Mouse (Mus musculus): ENCODE results near the gene Sfxn5. TPM values are rescaled to one million over a fixed set of nuclear protein-coding genes. Genes with fewer than 3 reads are reported as not detected.

Sfxn5 gene
- polyA plus RNA-seq, 1 experiment = 164 TPM

- TF ChIP-seq CTCF (IDR thresholded peaks at IDR 0.05; ENCODE audit: extremely low read depth, insufficient read depth, low read length) = no peak
- TF ChIP-seq POLR2A (IDR thresholded peaks at IDR 0.05; ENCODE audit: extremely low read depth, insufficient read depth, low read length) = no peak
- Histone ChIP-seq H3K4me1 (ENCODE audit: control insufficient read depth, insufficient read depth, low read length) (peaks cover 3% of the 10 kb centered on the region), H3K4me3 (ENCODE audit: insufficient read depth, low read length) (no peak overlapping the region), H3K27ac (ENCODE audit: insufficient read depth, low read length) (no peak overlapping the region)
Measured at GRCm38 (mm10) chr6:85231469-85231868, 101.8 kb downstream of the Sfxn5 start.

- no peak overlapping the region for H3K4me3 ChIP-seq (ENCODE audit: insufficient read depth, low read length)
- H3K4me1 ChIP-seq (ENCODE audit: control insufficient read depth, insufficient read depth, low read length) = peaks cover 3% of the 10 kb centered on the region
- TF ChIP-seq POLR2A (IDR thresholded peaks at IDR 0.05; ENCODE audit: extremely low read depth, insufficient read depth, low read length) (no peak), CTCF (IDR thresholded peaks at IDR 0.05; ENCODE audit: extremely low read depth, insufficient read depth, low read length) (no peak)
- H3K27ac ChIP-seq (ENCODE audit: insufficient read depth, low read length) = no peak overlapping the region
Measured at GRCm38 (mm10) chr6:85230762-85231161, 102.5 kb downstream of the Sfxn5 start.

GRCm38 (mm10) chr6:85227520-85227919, 105.7 kb downstream of the Sfxn5 start:
- Histone ChIP-seq H3K4me3 (ENCODE audit: insufficient read depth, low read length) (no peak overlapping the region), H3K27ac (ENCODE audit: insufficient read depth, low read length) (no peak overlapping the region), H3K4me1 (ENCODE audit: control insufficient read depth, insufficient read depth, low read length) (peaks cover 3% of the 10 kb centered on the region)
- no peak for TF ChIP-seq POLR2A (IDR thresholded peaks at IDR 0.05; ENCODE audit: extremely low read depth, insufficient read depth, low read length)
- TF ChIP-seq CTCF (IDR thresholded peaks at IDR 0.05; ENCODE audit: extremely low read depth, insufficient read depth, low read length) = no peak

GRCm38 (mm10) chr6:85226570-85226969, 106.7 kb downstream of the Sfxn5 start:
- Histone ChIP-seq H3K4me3 (ENCODE audit: insufficient read depth, low read length) (no peak overlapping the region), H3K27ac (ENCODE audit: insufficient read depth, low read length) (no peak overlapping the region), H3K4me1 (ENCODE audit: control insufficient read depth, insufficient read depth, low read length) (peaks cover 3% of the 10 kb centered on the region)
- TF ChIP-seq CTCF (IDR thresholded peaks at IDR 0.05; ENCODE audit: extremely low read depth, insufficient read depth, low read length) (no peak), POLR2A (IDR thresholded peaks at IDR 0.05; ENCODE audit: extremely low read depth, insufficient read depth, low read length) (no peak)

GRCm38 (mm10) chr6:85224442-85224891, 108.8 kb downstream of the Sfxn5 start:
- no peak for TF ChIP-seq CTCF (IDR thresholded peaks at IDR 0.05; ENCODE audit: extremely low read depth, insufficient read depth, low read length)
- no peak for TF ChIP-seq POLR2A (IDR thresholded peaks at IDR 0.05; ENCODE audit: extremely low read depth, insufficient read depth, low read length)
- Histone ChIP-seq H3K4me3 (ENCODE audit: insufficient read depth, low read length) (no peak overlapping the region), H3K4me1 (ENCODE audit: control insufficient read depth, insufficient read depth, low read length) (peaks cover 2% of the 10 kb centered on the region; the same call in 1 of the 2 replicates), H3K27ac (ENCODE audit: insufficient read depth, low read length) (no peak overlapping the region)

- no peak overlapping the region for H3K27ac ChIP-seq (ENCODE audit: insufficient read depth, low read length)
- TF ChIP-seq POLR2A (IDR thresholded peaks at IDR 0.05; ENCODE audit: extremely low read depth, insufficient read depth, low read length) (no peak), CTCF (IDR thresholded peaks at IDR 0.05; ENCODE audit: extremely low read depth, insufficient read depth, low read length) (no peak)
- peaks cover 9% of the 10 kb centered on the region for H3K4me1 ChIP-seq (ENCODE audit: control insufficient read depth, insufficient read depth, low read length)
- no peak overlapping the region for H3K4me3 ChIP-seq (ENCODE audit: insufficient read depth, low read length)
Measured at GRCm38 (mm10) chr6:85223498-85224150, 109.6 kb downstream of the Sfxn5 start.

- Histone ChIP-seq H3K4me1 (ENCODE audit: control insufficient read depth, insufficient read depth, low read length) (peaks cover 13% of the 10 kb centered on the region), H3K4me3 (ENCODE audit: insufficient read depth, low read length) (no peak overlapping the region), H3K27ac (ENCODE audit: insufficient read depth, low read length) (no peak overlapping the region)
- TF ChIP-seq CTCF (IDR thresholded peaks at IDR 0.05; ENCODE audit: extremely low read depth, insufficient read depth, low read length) (no peak), POLR2A (IDR thresholded peaks at IDR 0.05; ENCODE audit: extremely low read depth, insufficient read depth, low read length) (no peak)
Measured at GRCm38 (mm10) chr6:85222551-85222950, 110.7 kb downstream of the Sfxn5 start.

GRCm38 (mm10) chr6:85220917-85221316, 112.3 kb downstream of the Sfxn5 start:
- no peak overlapping the region for H3K27ac ChIP-seq (ENCODE audit: insufficient read depth, low read length)
- peaks cover 13% of the 10 kb centered on the region for H3K4me1 ChIP-seq (ENCODE audit: control insufficient read depth, insufficient read depth, low read length)
- H3K4me3 ChIP-seq (ENCODE audit: insufficient read depth, low read length) = no peak overlapping the region
- TF ChIP-seq POLR2A (IDR thresholded peaks at IDR 0.05; ENCODE audit: extremely low read depth, insufficient read depth, low read length) (no peak), CTCF (IDR thresholded peaks at IDR 0.05; ENCODE audit: extremely low read depth, insufficient read depth, low read length) (no peak)

GRCm38 (mm10) chr6:85219706-85220105, 113.5 kb downstream of the Sfxn5 start:
- no peak for TF ChIP-seq POLR2A (IDR thresholded peaks at IDR 0.05; ENCODE audit: extremely low read depth, insufficient read depth, low read length)
- no peak for TF ChIP-seq CTCF (IDR thresholded peaks at IDR 0.05; ENCODE audit: extremely low read depth, insufficient read depth, low read length)
- Histone ChIP-seq H3K27ac (ENCODE audit: insufficient read depth, low read length) (peak overlapping the region; percentile 92), H3K4me3 (ENCODE audit: insufficient read depth, low read length) (no peak overlapping the region), H3K4me1 (ENCODE audit: control insufficient read depth, insufficient read depth, low read length) (peaks cover 13% of the 10 kb centered on the region)

GRCm38 (mm10) chr6:85218684-85219445, 114.4 kb downstream of the Sfxn5 start:
- H3K4me1 ChIP-seq (ENCODE audit: control insufficient read depth, insufficient read depth, low read length) = peaks cover 13% of the 10 kb centered on the region
- no peak overlapping the region for H3K4me3 ChIP-seq (ENCODE audit: insufficient read depth, low read length)
- TF ChIP-seq CTCF (IDR thresholded peaks at IDR 0.05; ENCODE audit: extremely low read depth, insufficient read depth, low read length) (no peak), POLR2A (IDR thresholded peaks at IDR 0.05; ENCODE audit: extremely low read depth, insufficient read depth, low read length) (no peak)
- peak overlapping the region; percentile 92 for H3K27ac ChIP-seq (ENCODE audit: insufficient read depth, low read length)

All from cortical plate, adult 2 months (tissue).